In genomic region chr8:107960878-107961277, GRCm38 (mm10) we compare ENCODE assay signal across 15 mouse cellular contexts. TPM values are rescaled to one million over a fixed set of nuclear protein-coding genes. Genes with fewer than 3 reads are reported as not detected.
DNase-seq lines count a peak whose midpoint lies in the region; ATAC-seq and TF ChIP-seq lines count a peak whose summit lies in the region.
"Had no signal": no experiment of that assay in that cellular context is flagged by ENCODE, and none has a peak within 500 bp of the region (broad histone marks: within the 10 kb centered on the region; RNA-seq: fewer than 3 reads in every experiment).

No protein-coding gene starts in this region.

- H3K36me3 ChIP-seq in hindbrain, embryonic 12.5 days = no peaks in the 10 kb centered on the region
- H3K36me3 ChIP-seq in hindbrain, embryonic 10.5 days = no peaks in the 10 kb centered on the region
- no peaks in the 10 kb centered on the region for H3K36me3 ChIP-seq in midbrain, embryonic 13.5 days
- H3K36me3 ChIP-seq in midbrain, embryonic 10.5 days = no peaks in the 10 kb centered on the region
- no peaks in the 10 kb centered on the region for H3K36me3 ChIP-seq in midbrain, embryonic 14.5 days (ENCODE audit: control insufficient read depth, insufficient read depth, low read length)
- no peaks in the 10 kb centered on the region for H3K36me3 ChIP-seq in thymus, adult 2 months (ENCODE audit: control insufficient read depth, insufficient read depth, low read length)
- H3K36me3 ChIP-seq: G1E; heart, embryonic 13.5 days had no signal

- no peaks in the 10 kb centered on the region for H3K9me3 ChIP-seq in hindbrain, embryonic 12.5 days (replicated peaks)
- no peaks in the 10 kb centered on the region for H3K9me3 ChIP-seq in hindbrain, embryonic 10.5 days
- H3K9me3 ChIP-seq in midbrain, embryonic 13.5 days = no peaks in the 10 kb centered on the region
- no peaks in the 10 kb centered on the region for H3K9me3 ChIP-seq in midbrain, embryonic 10.5 days (replicated peaks)
- no peaks in the 10 kb centered on the region for H3K9me3 ChIP-seq in midbrain, embryonic 14.5 days (ENCODE audit: control insufficient read depth, low read length)
- H3K9me3 ChIP-seq: heart, embryonic 13.5 days had no signal

- no peak for ATAC-seq in hindbrain, embryonic 12.5 days (ENCODE audit: low FRiP score)
- no peak for ATAC-seq in midbrain, embryonic 13.5 days
- no peak for ATAC-seq in midbrain, embryonic 14.5 days (ENCODE audit: low FRiP score, low TSS enrichment)
- ATAC-seq: inflammation-experienced regulatory T-cells, adult 6 months had no signal

- H3K4me3 ChIP-seq in hindbrain, embryonic 12.5 days = no peak overlapping the region
- no peak overlapping the region for H3K4me3 ChIP-seq in hindbrain, embryonic 10.5 days
- no peak overlapping the region for H3K4me3 ChIP-seq in midbrain, embryonic 13.5 days (replicated peaks)
- no peak overlapping the region for H3K4me3 ChIP-seq in midbrain, embryonic 10.5 days
- no peak overlapping the region for H3K4me3 ChIP-seq in midbrain, embryonic 14.5 days (replicated peaks; ENCODE audit: low read depth, low read length)
- no peak overlapping the region for H3K4me3 ChIP-seq in thymus, adult 2 months (ENCODE audit: control insufficient read depth, insufficient read depth, low read length)
- H3K4me3 ChIP-seq: heart, embryonic 13.5 days had no signal

- no peak overlapping the region for H3K9ac ChIP-seq in hindbrain, embryonic 12.5 days
- H3K9ac ChIP-seq in midbrain, embryonic 13.5 days (replicated peaks) = no peak overlapping the region
- no peak overlapping the region; the same call in 1 of the 2 replicates for H3K9ac ChIP-seq in midbrain, embryonic 14.5 days (replicated peaks; ENCODE audit: low read length)
- H3K9ac ChIP-seq: heart, embryonic 13.5 days had no signal

- TF ChIP-seq POLR2A in thymus, adult 2 months (IDR thresholded peaks at IDR 0.05; ENCODE audit: control insufficient read depth, extremely low read depth, insufficient read depth, low read length, poor library complexity) = no peak

- H3K27ac ChIP-seq in hindbrain, embryonic 12.5 days = peak overlapping the region; percentile 62
- no peak overlapping the region for H3K27ac ChIP-seq in hindbrain, embryonic 10.5 days
- H3K27ac ChIP-seq in midbrain, embryonic 13.5 days = peak overlapping the region; percentile 67
- no peak overlapping the region for H3K27ac ChIP-seq in midbrain, embryonic 10.5 days (replicated peaks)
- peak overlapping the region; percentile 70 for H3K27ac ChIP-seq in midbrain, embryonic 14.5 days (replicated peaks; ENCODE audit: low read depth, low read length)
- no peak overlapping the region for H3K27ac ChIP-seq in thymus, adult 2 months (ENCODE audit: control insufficient read depth, insufficient read depth, low read length)
- H3K27ac ChIP-seq: heart, embryonic 13.5 days; macrophage had no signal

- WGBS in hindbrain, embryonic 12.5 days = 63% methylated on average over 8 of the region's 8 CpGs
- 77% methylated on average over 8 of the region's 8 CpGs for WGBS in hindbrain, embryonic 10.5 days
- WGBS in midbrain, embryonic 13.5 days = 58% methylated on average over 8 of the region's 8 CpGs
- WGBS in midbrain, embryonic 10.5 days = 78% methylated on average over 8 of the region's 8 CpGs
- WGBS in midbrain, embryonic 14.5 days = 43% methylated on average over 8 of the region's 8 CpGs
- WGBS in thymus, adult 2 months = 88% methylated on average over 8 of the region's 8 CpGs

- H3K4me1 ChIP-seq in hindbrain, embryonic 12.5 days = peaks cover 16% of the 10 kb centered on the region
- peaks cover 6% of the 10 kb centered on the region for H3K4me1 ChIP-seq in hindbrain, embryonic 10.5 days (replicated peaks)
- peaks cover 33% of the 10 kb centered on the region for H3K4me1 ChIP-seq in midbrain, embryonic 13.5 days (replicated peaks)
- peaks cover 22% of the 10 kb centered on the region for H3K4me1 ChIP-seq in midbrain, embryonic 10.5 days
- H3K4me1 ChIP-seq in midbrain, embryonic 14.5 days (ENCODE audit: control insufficient read depth, insufficient read depth, low read length) = peaks cover 15% of the 10 kb centered on the region
- no peaks in the 10 kb centered on the region for H3K4me1 ChIP-seq in thymus, adult 2 months (replicated peaks; ENCODE audit: control insufficient read depth, insufficient read depth, low read length)
- H3K4me1 ChIP-seq: heart, embryonic 13.5 days had no signal

- DNase-seq in hindbrain, embryonic 10.5 days (ENCODE audit: low spot score) = no peak
- no peak for DNase-seq in midbrain, embryonic 10.5 days (ENCODE audit: low spot score)
- DNase-seq in midbrain, embryonic 14.5 days = peak; percentile 61
- no peak for DNase-seq in thymus, adult 2 months
- no peak for DNase-seq in heart, postnatal 36 days
- DNase-seq in spleen, postnatal 36 days (ENCODE audit: low spot score in 2 of 2) = no peak
- DNase-seq: cerebellum, adult 8-10 months; gastrocnemius, postnatal 10 days; kidney, postnatal 36 days had no signal

- no peaks in the 10 kb centered on the region for H3K27me3 ChIP-seq in hindbrain, embryonic 12.5 days
- H3K27me3 ChIP-seq in hindbrain, embryonic 10.5 days (ENCODE audit: insufficient read depth, poor library complexity, severe bottlenecking) = no peaks in the 10 kb centered on the region
- H3K27me3 ChIP-seq in midbrain, embryonic 13.5 days = no peaks in the 10 kb centered on the region
- H3K27me3 ChIP-seq in midbrain, embryonic 10.5 days (ENCODE audit: low read depth, poor library complexity, severe bottlenecking) = no peaks in the 10 kb centered on the region
- H3K27me3 ChIP-seq in midbrain, embryonic 14.5 days (ENCODE audit: control insufficient read depth, insufficient read depth, low read length) = no peaks in the 10 kb centered on the region
- no peaks in the 10 kb centered on the region for H3K27me3 ChIP-seq in thymus, adult 2 months (ENCODE audit: control insufficient read depth, insufficient read depth, low read length)
- H3K27me3 ChIP-seq: heart, embryonic 13.5 days had no signal

- intact Hi-C loops in heart, postnatal 36 days (cut with DNase I) = no loop called here

- TF ChIP-seq CTCF in thymus, adult 2 months (IDR thresholded peaks at IDR 0.05; ENCODE audit: borderline replicate concordance, control insufficient read depth, extremely low read depth, insufficient read depth, low read length, poor library complexity) = no peak

- no peak overlapping the region for H3K4me2 ChIP-seq in hindbrain, embryonic 12.5 days (replicated peaks)
- H3K4me2 ChIP-seq in midbrain, embryonic 13.5 days (replicated peaks) = no peak overlapping the region
- H3K4me2 ChIP-seq in midbrain, embryonic 14.5 days (ENCODE audit: low read length) = 0 out of 2 replicates have a peak overlapping the region, but pooled peaks have one; percentile 19
- H3K4me2 ChIP-seq: heart, embryonic 13.5 days had no signal

RNA-seq across cellular contexts. Expression of gene Zfhx3, which starts 18.4 kb away (rescaled TPM):
- polyA plus RNA-seq in hindbrain, embryonic 12.5 days (2016; fragmentation: Nextera tagmentation; extraction: Ambion mirVana) = 56.8 and 64.7 TPM in 2 replicates
- polyA plus RNA-seq in hindbrain, embryonic 10.5 days (2016; fragmentation: Nextera tagmentation; extraction: Ambion mirVana) = 12.9 and 22.0 TPM in 2 replicates
- 65.9 and 68.0 TPM in 2 replicates for polyA plus RNA-seq in midbrain, embryonic 13.5 days (2015; fragmentation: Nextera tagmentation; extraction: Ambion mirVana)
- 14.4 and 17.7 TPM in 2 replicates for polyA plus RNA-seq in midbrain, embryonic 10.5 days (2016; fragmentation: Nextera tagmentation; extraction: Ambion mirVana)
- 56.8 and 68.4 TPM in 2 replicates for polyA plus RNA-seq in midbrain, embryonic 14.5 days (2014; fragmentation: Nextera tagmentation; extraction: Ambion mirVana)
- 1.1 and 1.6 TPM in 2 replicates for polyA plus RNA-seq in thymus, adult 2 months (2012; rRNA removed)
- 1 to 10 TPM; 7.2 to 8.3 TPM for total RNA-seq in heart, postnatal 36 days (2021)
- polyA plus RNA-seq: G1E had no signal

Comparison
In these comparisons a context has a peak if more than half of its experiments do, and no peak if none do; other contexts are left out.
1. H3K27ac ChIP-seq: peak in hindbrain, embryonic 12.5 days (single experiment), midbrain, embryonic 13.5 days (single experiment) and midbrain, embryonic 14.5 days (single experiment); none in hindbrain, embryonic 10.5 days (single experiment), midbrain, embryonic 10.5 days (single experiment) and thymus, adult 2 months (single experiment).